Mouse (Mus musculus) urinary bladder, adult 2 months (tissue): ENCODE measurements around the gene Pitpnm2. TPM values are rescaled to one million over a fixed set of nuclear protein-coding genes. Genes with fewer than 3 reads are reported as not detected.

ENCODE experiments used
- DNase-seq: peaks from one replicate; pipeline ENCODE4 v3.0.0; 2022; ENCODE audit warnings: low spot score
- polyA plus RNA-seq: library from polyadenylated mRNA; depleted of rRNA; stranded (reverse); fragments of >200 nt; gene quantifications from 2 replicates; pipeline ENCODE4 v1.2.3, GENCODE M21; 2012

The Pitpnm2 gene
- polyA plus RNA-seq, 1 experiment = 23.0 TPM

DNA sequence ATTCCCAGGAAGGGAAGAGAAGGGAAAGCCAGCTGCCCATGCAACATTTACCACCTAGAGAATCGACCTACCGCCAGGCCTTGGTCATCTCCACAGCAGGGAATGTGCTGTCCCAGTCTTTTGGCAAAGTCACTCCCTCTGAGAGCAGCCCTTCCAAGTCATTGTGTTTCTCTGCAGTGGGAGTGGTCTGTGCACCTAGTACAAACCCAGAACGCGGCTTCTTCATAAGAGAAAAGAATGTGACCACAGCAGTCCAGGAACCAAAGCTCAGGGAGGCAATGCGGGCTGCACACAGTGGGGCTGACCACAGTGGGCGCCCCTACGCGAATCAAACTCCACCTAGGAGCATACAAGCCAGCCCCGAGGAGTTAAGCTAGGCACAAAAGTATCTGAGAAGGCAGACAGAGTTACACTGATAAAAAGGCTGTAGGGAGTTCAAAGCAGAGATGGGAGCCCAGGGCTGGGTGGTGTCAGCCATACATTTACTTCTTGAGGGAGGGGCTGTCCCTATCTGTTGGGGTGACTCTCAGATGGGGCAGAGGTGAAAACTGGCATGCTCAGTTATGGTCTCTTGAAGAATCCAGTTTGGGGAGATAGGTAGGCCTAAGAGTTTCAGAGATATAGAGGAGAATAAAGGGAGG lies 1.5 kb downstream of the Pitpnm2 start:
- DNase-seq = no peak

DNA sequence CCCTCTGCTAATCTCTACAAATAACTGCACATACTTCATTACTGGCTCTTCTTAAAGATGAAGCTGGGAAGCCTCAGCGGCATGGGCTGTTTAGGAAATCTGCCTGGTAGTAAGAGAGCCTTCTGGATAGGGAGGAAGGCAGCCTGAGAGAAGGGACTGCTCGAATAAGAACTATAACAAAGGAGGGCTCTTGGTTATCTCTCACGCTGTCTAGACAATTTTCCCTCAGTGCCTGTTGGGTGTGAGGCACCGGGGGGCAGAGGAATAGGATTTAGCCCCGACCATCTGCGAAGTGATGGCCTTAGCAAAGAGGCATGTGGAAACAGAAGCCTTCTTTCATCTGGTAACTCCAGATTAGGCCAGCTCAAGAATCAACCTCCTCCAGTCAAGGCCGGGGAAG lies 2.3 kb downstream of the Pitpnm2 start:
- no peak for DNase-seq

DNA sequence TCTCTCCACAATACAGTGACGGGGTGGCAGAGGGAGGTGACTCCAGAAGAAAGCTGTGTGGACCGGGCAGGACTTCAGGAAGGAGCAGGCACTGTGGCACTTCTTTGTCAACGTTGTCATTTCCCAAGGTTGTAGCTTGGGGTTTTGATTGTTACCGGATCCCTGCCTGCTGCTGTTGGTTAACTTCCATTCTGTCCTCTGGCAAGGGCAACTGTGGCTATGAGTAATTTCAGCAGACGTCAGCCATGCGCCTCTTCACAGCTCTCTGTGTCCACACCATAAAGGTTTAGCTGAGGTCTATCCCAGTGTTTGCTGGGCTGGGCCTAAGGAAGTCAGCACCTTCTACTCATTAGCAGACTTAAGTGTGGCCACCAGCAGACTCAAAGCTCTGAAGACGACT lies 4.7 kb downstream of the Pitpnm2 start:
- DNase-seq = no peak

DNA sequence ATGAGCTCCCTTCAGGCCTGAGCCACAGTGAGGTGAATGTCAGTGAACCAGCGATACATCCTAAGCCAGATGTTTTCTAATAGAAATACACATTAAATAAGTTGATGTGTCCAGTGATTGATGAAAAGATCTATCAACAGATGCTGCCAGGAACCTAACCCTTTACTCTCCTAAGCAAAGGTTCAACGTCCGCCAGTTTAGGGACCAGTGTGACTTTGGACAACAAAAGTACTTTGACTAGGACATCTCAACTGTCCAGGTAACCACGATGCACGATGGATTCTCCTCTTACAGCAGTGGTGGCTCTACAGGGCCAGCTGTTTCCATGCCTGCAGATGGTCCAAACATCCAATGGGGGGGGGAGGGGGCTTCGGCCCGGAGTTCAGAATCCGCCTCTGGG lies 5.1 kb downstream of the Pitpnm2 start:
- no peak for DNase-seq

DNA sequence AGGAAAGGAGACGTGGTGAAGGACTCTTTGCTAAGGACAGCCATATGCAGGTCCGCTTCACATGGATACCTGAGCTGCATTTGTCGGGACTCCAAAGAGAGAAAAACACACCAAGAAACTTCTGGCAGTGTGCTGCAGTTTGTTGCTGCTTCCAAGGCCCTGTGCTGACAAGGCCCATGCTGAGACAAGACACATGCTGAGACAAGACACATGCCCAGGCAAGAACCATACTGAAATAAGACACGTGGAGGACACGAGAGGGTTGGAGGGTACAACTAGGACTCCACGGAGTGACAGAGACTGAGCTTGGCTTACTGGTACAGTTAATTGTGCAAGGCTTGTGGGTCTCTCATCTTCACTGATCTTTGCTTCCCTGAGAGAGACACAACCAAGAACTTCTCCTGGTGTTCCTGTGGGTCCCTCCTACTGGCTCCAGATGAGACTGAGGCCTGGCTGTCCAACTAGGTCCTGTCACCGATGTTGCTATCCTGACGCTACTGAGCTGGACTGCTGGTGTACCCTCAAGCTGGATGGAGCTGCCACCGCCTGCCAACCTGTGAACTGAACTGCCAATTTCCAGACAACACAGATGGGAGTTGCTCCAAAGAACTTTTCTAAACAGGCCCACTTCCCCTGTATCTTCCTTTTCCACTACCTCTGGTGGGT lies 6.2 kb downstream of the Pitpnm2 start:
- no peak for DNase-seq

DNA sequence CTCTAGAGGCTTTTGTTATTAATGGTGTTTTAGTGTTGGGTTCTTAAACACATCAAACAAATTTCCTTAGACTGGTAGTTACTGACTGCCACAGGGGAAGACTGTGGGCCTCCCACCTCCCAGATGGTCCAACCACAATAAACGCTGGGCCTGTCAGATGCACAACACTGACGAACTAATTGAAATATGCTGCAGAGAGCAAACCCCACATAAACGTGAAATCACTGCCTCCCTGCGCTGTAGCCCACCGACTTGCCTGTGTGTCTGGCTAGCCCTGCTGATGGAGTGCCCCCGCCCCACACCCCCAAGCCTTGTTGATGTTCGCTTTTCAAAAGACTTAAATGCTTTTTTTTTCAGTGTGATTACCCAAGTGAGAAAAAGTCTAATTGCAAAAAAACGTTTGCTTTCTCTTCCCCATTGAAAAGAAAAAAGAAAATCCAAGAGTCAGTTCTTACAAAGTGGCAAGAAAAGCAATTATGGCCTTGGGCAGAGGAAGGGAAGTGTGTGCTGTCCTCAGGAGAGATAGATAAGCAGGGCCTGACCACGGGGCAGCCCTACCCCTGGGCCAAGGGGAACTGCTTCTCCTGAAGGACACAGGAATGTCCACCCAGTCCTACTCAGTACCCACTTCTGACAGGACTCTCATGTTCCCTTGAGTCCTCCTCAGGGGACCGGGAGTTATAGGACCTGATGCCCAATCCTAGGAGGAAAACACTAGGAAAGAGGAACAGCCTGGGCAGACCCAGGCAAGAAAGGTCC lies 7.7 kb downstream of the Pitpnm2 start:
- no peak for DNase-seq

DNA sequence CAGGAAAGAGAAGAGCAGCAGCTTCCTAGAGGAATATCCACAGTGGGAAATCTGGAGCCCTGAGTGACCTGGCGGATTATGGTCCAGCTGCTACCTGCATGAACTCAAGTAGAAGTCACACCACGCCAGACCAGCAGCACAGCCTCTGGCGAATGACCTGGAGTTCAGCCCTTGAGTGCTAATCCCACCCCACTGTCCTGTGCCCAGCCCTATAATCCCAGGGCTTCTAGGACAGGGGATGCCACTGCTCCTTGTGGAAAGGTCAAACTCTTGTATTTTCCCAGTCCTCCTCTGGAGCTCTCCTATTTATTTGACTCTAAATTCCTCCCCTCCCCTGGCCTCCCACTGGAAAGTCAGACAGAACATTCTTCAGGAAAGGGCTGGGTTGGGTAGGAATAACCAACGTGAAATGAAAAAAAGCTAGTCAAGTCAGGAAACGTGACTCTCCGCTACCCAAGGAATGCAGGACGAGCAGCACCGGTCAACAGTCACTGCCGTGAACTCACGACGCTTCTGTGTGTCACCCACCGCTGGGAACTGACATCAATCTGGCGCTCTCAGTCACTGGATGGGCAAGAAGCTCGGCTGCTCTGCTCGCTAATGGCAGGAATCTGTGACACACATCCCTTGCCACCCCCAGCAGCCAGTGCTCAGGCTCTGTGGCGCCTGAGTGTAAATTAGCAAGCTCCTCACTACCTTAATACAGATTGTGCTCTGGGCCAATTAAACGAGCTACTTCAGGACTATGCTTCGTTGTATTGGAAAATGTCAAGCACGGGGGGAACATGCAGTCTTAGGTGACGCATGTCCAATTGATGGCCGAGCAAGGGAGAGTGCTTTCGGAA lies 8.5 kb downstream of the Pitpnm2 start:
- no peak for DNase-seq

DNA sequence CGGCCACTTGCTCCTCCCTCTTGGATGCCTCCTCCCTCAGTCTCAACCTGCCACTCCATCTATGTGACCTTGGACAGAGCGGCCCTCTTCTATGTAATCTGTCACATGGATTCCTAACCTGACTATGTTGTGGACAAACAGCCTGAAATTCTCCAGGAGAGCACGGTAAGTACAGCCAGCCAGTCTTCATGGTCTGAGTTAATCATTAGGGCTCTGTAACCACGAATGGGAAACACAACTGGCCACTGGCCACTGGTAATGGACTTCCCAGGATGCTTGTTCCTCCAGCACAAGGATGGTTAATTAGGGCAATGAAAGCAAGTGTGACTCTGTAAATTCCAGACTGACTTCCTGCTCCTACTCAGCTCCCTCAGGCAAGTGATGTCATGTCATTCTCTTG lies 13.4 kb downstream of the Pitpnm2 start:
- DNase-seq = no peak

DNA sequence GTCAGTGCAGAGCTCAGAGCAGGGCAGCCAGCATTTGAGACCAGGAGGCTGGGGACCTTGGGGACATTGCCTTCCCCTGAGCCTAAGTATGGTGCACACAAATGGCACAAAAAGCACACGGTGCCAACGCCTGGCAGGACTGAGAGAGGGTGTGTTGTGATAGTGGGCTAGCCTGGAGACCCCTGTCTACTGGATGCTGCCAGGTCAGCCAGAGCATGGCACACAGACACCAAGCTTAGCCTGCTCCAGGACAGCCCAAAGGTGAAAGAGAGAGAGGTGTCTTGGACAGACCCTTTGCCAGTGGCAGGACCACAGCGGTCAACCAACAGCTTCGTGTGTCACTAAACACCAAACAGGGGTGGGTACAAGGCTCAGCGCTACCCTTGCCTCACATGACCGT lies 14.8 kb downstream of the Pitpnm2 start:
- no peak for DNase-seq

DNA sequence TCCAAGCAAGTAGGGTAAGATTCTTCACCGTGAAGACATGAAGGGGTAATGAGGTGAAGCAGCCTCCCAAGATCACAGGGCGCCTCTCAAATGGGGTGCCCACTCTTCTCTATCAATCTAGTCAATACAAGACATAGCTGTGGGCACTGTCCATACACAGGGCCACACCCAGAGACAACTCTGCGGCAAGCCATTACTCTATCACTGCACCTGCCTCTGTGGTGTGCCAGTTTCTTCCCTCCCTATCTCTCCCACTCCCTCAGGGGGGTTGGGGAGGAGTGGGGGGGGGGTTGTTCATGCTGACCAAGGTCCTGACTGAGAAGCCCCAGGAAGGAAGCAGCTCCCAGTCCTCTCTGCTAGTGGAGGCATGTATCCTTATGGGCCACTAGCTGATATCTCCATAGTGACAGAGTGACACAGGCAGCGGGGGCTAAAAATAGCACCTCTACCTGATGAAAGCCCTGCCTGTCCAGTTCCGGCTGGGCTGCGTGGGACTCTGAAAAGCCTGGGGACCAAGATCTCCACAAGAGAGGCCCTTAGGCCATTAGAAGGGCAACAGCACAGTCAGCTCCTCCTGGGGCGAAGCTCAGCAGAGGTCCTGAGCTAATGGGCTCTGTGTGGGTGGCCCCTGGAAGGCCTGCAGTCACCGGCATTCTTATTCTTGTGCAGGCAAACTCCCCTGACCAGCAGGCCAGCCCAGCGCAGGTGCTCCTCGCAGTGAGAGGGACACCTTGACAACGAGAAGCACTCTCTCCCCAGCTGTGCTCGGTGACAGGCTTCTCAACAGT lies 15.5 kb downstream of the Pitpnm2 start:
- DNase-seq = no peak

DNA sequence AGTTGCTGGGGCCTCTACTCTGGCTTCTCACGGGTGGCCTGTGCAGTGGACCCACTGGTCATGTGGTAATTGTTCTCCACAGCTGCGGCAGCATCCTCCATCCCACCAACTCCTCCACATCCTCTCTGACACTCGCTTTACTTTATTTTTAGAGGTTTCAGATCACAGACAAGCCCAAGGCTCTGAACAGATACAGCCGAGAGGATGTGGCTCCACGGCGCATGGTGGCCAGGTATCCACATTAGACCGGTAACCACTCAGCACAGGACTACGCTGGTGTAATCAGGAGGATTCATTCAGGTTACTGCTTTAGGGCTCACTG lies 16.5 kb downstream of the Pitpnm2 start:
- no peak for DNase-seq

DNA sequence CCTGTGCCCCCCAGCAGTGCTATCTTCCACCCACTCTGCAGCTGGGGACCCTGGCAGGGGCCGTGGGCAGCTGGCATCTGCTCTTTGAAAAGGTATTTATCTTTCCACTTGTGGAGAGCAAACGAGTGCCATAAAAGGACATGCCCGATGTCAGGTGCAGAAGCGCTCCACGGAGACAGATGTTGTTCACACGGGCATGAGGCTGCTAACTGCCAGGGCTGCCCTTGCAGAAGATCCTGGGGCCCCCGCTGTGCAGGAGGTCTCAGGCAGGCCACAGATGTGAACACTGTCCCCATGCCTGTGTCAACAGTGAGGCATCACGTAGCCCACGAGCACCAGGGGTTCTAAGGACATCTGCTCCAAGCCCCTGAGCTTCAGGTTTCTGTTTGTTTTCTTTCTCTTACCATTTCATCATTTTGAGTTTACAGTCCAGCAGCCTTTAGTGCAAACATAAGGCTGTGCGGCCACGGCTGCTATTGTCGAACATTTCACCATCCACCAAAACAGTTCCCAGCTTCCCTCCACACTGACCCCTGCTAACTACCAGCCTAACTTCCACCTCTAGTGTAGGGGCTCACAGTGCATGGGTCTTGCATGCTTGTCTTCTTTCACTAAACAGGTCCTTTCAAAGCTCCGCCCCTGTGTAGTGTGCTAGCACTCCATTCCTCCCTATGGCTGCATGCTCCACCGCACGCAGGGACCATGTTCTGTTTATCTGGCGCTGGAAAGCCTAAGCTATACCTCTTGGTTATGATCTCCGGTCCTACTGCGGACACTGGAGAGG lies 17.0 kb downstream of the Pitpnm2 start:
- DNase-seq = no peak

DNA sequence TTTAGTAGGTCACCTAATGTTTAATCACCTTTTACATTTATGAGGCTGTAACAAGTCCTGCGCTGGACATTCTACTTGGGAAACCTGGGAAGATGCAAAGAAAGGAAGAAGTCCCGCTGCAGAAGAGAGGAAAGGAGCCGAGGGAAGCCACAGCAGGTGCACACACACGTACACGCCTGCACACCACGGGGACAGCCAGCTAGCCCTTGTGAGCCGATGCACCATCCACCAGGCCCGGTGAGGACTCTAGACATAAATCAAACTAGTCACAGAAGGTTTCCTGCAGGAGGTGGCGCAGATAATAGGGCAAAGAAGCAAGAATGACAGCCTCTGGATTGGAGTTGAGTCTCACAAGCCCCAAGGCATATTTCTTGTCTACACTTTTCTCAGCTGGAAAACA lies 19.1 kb downstream of the Pitpnm2 start:
- DNase-seq = no peak

DNA sequence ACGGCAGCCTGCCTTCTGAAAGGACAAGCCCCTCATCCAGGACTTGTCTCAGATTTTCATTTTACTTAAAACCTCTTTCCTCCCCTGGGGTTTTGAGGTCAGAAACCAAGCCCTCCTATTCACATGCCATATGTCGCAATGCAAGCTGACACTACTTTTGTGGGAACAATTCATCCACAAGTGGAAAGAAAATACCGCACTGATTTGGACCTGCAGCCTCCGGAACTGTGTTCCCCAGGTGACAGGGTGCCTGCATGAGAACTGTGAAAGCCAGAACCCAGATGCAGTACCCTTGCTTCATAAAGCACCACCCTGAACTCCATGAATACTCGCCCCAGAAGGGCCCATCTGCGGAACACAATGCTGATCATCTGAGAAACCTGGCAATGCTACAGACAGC lies 22.4 kb downstream of the Pitpnm2 start:
- DNase-seq = no peak

DNA sequence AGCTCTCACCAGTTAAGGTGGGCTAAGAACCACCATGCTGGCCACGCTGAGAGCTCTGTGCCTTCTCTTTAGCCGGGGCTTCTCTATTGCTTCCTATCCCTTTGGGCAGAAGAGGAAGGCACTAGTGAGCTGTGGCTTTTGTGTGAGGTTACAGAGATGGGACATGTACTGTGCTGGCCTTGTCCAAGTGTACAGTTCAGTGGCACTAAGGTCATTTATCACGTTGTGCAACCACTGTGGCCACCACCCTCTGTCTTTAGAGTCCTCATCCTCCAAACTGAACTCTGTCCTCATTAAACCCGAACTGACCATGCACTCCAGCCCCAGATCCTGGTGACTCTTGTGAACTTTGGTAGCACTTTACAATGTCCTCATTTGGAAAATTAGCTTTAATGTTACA lies 23.1 kb downstream of the Pitpnm2 start:
- DNase-seq = no peak

DNA sequence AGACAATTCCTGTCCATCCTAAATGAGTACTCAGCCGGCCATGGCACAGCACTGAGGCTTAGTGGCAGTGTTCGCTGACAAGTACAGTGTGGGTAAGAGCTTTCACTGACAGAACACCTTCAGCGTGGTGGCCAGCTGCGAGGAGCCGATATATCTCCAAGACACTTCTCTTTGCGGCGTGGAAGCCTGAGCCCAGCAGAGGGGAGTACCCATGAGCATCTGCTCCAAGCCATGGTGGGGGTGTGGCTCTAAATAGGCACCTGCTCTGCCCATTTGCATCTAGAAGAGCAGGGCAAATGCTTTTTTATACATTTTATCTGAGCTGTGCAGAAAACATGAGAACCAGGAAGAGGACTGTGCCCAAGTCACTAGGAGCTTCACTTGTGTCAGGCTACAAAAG lies 23.7 kb downstream of the Pitpnm2 start:
- no peak for DNase-seq

DNA sequence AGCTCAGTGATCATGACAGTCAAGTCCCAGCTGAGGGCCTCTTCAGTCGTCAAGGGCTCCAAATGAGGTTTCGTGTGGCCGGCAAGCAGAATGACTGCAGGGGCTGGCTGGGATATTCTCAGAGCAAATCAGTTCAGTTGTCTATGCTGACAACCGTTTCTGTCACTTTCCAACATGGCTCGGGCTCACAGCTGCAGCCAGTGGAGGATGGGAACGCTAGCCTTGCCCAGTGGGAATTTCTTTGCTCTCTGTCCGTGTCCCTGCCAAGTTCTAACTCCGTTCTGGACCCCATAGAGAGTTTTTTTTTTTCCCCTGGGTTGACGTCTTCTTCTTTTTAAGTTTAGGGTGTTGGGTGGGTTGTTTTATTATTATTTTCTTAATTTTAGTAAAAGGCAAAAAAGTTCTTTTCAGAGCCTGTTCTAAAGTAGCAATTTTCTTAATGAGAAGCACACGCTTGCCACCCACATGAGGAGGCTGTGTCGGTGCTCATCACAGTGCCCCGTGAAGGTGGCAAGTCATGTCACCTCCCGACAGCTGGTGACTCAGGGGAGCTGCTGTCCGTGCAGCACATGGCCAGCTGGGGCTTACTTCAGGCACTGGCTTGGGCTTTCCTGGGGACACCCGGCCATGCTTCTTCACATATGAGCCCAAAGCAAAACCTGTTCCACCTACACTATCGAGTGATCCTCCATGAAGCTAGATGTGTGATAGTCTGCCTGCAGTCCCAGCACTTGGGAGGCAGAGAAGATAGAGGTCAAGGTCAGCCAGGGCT lies 25.1 kb downstream of the Pitpnm2 start:
- DNase-seq = no peak

DNA sequence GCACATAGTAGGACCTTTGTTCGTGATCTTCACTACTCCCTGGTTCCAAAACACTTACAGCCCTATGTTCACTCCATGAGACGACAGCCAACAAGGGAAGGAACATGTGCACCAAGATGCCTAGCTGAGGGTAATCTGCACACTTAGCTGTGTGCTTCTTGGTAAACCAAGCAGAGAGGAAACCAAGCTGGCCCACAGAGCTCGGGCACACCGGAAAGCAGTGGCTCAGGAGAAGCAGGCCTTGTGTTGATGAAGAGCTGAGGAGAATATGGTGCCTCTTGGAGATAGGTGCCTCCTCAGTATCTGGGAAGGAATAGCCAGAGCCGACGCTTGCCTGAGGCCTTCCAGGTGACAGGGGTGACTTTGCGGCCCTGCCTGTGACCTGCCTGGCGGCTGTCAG lies 26.0 kb downstream of the Pitpnm2 start:
- DNase-seq = no peak

DNA sequence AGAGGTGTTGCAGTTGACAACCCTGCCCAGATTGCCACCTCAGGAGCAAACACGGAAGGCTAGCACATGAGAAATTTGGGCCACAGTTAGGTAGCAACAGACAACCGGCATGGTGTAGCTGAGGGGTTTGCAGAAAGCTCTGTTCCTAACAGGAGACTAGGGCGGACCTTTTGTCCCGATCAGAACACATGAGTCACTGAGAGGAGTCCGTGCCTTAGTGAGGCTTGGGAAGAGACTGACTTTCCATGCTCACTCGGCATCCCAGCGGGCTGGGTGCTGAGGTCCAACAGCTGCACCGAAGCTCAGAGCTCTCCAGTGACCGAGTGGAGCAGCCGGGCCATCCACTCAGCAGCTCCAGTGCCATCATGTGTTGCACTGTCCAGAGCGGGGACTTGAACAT lies 26.9 kb downstream of the Pitpnm2 start:
- no peak for DNase-seq

DNA sequence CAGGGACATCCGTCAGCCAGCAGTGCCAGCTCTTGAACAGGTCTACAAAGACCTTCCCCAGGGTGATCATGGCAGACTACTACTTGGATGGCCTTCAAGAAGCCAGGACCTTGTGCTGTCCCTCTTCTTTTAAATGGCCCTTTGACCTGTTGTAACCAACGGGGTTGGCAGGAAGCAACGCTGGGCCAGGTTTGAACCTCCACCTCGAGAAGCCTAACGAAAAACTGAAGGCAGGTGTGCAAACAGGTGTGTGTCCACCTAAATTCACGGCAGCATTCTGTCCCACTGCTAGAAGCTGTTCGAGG lies 27.9 kb downstream of the Pitpnm2 start:
- DNase-seq = no peak
